Mouse (Mus musculus) bone marrow macrophage, adult 2 months (primary cell): ENCODE data around the gene Med17.

Experiments used
- CTCF ChIP-seq: IDR thresholded peaks from 2 replicates; pipeline ENCODE4 v1.5.1; 2012; ENCODE audit warnings: low read depth, mild to moderate bottlenecking, low read length, moderate library complexity
- POLR2A ChIP-seq: IDR thresholded peaks from 2 replicates; pipeline ENCODE4 v1.6.1; 2012; ENCODE audit warnings: mild to moderate bottlenecking, low read depth, low read length, borderline replicate concordance

DNA sequence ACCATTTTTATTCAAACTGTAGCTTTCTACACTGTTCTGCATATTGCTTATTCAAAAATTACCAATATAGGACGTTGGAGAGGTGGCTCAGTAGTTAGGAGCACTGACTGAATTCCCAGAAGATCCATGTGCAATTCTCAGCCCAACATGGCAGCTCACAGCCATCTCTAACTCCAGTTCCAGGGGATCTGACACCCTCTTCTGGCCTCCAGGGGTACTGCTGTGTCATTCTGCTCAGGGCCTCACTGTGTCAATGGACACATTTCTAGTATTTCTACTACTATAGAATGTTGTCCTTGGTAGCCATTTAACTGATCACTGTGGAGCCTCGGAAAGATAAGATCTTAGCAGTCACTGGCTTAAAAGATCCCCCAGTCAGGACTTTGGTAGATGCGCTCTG, 5.7 kb upstream of the Med17 start:
- TF ChIP-seq POLR2A (no peak), CTCF (no peak)
